Mouse (Mus musculus): ENCODE measurements around the gene Slc35d1. TPM values are rescaled to one million over a fixed set of nuclear protein-coding genes. Genes with fewer than 3 reads are reported as not detected.
"Not testable (repeated sequence)": the region's sequence is repeated elsewhere in the genome, so short reads cannot be mapped to it uniquely, and the experiment has no call there.

The Slc35d1 gene
- total RNA-seq, 2 experiments from 2014 or later: 5.9 to 37.3 TPM

- ATAC-seq (replicated peaks; ENCODE audit: low FRiP score, poor library complexity, severe bottlenecking): peak; percentile 15
Observed at GRCm38 (mm10) chr4:103192421-103192820, 22.5 kb downstream of the Slc35d1 start.

DNA sequence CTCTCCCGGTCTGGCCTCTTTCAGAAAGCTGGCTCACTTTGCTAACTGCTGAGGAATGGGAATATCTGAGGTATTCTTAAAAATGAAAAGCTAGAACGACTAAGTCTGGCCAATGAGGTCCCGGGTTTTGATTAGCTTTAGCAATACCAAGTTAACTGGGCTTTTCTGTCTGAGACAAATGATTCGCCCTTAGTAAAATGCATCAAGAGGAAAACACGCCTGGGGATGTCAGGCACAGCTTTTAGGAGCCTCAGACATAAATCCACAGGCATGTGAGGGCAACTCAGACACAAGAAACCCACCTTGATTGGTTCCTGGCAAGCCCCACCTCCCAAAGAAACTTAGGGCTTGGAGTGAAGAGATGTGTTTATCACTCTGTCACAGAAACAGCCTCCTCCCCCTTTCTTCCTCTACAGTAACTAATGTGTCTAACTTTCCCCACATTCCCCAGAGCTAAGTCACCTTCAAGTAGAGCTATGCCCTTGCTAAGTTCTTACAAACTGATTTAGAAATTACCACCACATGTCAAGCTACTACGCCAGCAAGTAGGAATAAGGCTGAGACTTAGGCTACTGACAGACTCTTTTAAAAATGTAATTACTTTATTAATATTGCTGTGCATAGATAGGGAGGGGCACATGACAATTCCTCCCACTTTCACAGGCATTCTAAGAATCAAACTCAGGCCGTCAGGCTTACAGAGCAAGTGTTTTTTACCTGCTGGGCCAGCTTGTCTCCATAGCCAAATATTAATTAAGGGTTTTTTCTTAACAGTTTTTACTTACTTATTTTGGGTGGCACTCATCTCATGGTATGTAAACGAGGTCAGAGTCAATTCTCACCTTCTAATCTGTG, 26.0 kb downstream of the Slc35d1 start:
- ATAC-seq (replicated peaks; ENCODE audit: low FRiP score, poor library complexity, severe bottlenecking): peak; percentile 80

GRCm38 (mm10) chr4:103180300-103180888, 34.6 kb downstream of the Slc35d1 start:
- ATAC-seq (replicated peaks; ENCODE audit: low FRiP score, poor library complexity, severe bottlenecking): no peak

GRCm38 (mm10) chr4:103179581-103179980, 35.4 kb downstream of the Slc35d1 start:
- no peak for ATAC-seq (replicated peaks; ENCODE audit: low FRiP score, poor library complexity, severe bottlenecking)

DNA sequence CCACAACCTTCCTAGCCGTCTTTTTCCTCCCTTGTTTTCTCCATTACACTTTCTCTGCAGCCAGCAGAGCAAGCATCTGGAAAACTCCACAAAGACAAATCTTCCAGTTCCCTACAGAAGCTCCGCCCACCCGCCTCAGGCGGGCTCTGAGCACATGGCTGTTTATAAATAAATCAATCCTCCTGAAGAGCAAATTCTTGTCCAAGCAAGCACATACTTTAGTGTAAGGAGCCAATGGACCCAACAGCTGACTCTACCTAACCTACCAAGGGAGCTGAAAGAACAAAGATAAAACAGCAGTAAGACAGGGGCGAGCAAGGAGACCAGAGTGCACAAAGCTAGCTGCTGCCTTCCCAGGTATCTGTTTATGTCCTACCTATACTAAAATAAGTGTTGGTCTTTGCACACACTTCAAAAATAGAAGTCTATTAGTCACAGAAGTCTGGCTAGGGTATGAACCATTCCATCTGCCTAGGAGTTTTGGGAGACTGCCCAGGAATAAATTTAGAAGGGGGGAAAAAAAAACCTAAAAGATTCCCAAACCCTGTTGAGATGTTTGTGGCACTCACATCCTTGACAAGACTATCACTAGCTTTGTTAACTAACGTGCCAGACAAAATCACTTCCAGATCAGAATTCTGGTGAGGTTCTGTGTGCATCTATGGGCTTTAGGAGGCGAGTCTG, 36.2 kb downstream of the Slc35d1 start:
- ATAC-seq (replicated peaks; ENCODE audit: low FRiP score, poor library complexity, severe bottlenecking): no peak

GRCm38 (mm10) chr4:103177681-103178080, 37.3 kb downstream of the Slc35d1 start:
- ATAC-seq (replicated peaks; ENCODE audit: low FRiP score, poor library complexity, severe bottlenecking): no peak

DNA sequence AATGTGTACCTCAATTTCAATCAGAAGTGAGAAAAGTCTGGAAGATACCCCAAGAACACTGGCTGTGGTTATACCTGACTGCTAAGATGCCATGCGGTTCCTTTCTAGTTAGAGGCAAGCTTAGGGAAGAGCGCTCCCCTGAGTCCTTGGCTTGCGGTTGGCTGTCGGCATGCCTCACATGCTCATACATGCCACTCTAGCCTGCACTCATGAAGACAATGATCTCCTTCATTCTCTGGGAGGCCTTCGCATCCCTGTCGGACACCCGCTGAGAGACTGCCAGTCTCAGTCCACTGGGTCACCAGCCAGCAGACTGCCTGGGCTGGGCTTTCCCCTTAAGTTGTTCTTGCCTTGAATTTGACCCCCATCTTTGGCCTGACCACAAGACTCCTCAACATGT, 41.0 kb downstream of the Slc35d1 start:
- no peak for ATAC-seq (replicated peaks; ENCODE audit: low FRiP score, poor library complexity, severe bottlenecking)

- no peak for ATAC-seq (replicated peaks; ENCODE audit: low FRiP score, poor library complexity, severe bottlenecking)
Observed at GRCm38 (mm10) chr4:103173507-103173906, 41.5 kb downstream of the Slc35d1 start.

GRCm38 (mm10) chr4:103171256-103171655, 43.7 kb downstream of the Slc35d1 start:
- no peak for ATAC-seq (replicated peaks; ENCODE audit: low FRiP score, poor library complexity, severe bottlenecking)

DNA sequence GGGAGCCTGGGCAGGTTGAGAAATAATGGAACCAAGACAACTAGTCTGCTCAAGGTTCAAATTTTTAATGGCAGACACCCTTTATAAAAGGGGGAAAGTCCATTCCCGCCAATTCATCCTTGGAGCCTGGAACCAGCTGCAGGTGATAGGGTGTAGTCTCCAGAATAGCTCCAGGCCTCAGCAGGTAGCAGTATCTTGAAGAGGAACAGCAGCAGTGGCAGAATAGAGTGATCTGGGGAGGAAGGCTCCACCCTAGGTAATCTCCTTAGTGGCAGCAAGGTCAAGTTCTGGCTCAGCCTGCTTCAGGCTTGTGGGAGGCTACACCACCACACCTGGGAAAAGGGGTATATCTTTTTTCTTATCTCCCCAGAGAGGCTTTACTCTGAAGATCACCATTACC, 48.8 kb downstream of the Slc35d1 start:
- ATAC-seq (replicated peaks; ENCODE audit: low FRiP score, poor library complexity, severe bottlenecking): not testable (repeated sequence)

DNA sequence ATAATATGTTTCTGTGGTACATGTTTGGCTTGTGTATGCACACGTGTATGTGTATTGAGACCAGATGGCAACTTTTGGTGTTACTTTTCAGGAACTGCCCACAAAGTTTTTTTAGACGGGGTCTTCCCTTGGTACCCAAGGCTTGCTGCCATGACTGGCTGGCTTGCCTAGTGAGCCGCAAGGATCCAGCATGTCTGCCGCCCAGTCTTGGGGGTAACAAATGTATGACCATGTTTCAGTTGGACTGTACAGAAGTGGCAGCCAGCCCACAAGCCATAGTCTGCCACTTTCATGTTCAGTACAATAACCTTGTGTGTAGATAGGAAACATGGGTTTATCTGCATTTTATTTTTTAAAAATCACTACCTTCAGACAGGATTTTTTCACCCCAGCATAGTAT, 56.2 kb downstream of the Slc35d1 start:
- no peak for ATAC-seq (replicated peaks; ENCODE audit: low FRiP score, poor library complexity, severe bottlenecking)

DNA sequence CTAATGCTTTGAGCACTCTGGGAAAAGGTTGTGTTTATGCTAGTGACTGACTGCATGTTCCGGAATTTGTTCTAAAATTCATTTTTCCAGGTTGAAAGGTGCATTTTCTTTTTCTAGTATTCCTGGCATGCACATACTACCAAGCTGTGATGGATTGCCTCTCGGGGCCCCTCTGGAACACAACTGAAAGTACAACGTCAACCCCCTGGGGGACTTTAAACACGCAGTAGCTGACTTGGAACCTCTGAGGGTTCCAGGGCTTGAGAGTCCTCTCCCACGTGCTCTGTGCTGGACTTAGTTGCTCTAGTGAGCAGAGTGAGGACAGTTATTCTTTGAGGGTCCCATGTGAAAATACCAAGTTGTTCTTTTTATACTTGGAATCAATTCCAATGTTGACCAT, 63.0 kb downstream of the Slc35d1 start:
- ATAC-seq (replicated peaks; ENCODE audit: low FRiP score, poor library complexity, severe bottlenecking): no peak

- ATAC-seq (replicated peaks; ENCODE audit: low FRiP score, poor library complexity, severe bottlenecking): 0 out of 2 replicates have a peak, but pooled peaks have one; percentile 56
Observed at GRCm38 (mm10) chr4:103146339-103146738, 68.6 kb downstream of the Slc35d1 start.

DNA sequence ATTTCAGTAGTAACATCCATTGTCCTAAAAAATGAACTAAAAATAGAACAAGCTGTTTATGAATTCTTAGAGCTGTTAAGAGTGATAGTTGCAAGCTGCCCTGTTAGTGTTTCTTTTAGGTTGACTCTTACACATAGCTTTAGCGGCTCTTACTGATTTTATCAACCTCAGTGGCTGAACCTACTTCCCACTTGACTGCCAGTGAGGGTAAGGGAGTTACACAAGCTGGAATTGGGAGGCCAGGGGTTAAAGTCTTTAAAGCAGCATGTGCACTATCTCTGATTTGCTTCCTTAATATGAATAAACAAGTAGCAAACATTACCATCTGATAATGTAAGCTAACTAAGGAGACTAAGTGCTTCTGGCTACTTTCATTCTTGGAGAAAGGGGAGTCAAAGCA, 78.0 kb downstream of the Slc35d1 start:
- no peak for ATAC-seq (replicated peaks; ENCODE audit: low FRiP score, poor library complexity, severe bottlenecking)

DNA sequence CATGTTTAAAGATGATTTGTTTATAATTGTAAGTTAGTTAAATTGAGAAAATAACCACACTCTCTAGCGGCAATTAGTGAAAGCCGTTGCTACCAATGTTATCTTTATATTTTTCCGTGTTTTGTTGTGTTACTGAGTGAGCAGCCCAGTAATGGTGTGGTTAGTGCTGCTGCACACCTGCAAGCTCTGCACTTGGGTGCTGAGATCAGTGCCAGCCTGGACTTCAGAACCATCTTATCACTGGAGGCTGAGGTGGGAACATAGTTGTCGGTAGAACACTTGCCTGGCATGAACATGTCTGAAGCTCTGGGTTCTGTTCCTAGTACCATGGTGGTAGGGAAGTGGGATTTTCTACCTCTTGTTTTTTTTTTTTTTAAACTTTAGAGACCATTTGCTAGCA, 88.4 kb downstream of the Slc35d1 start:
- no peak for ATAC-seq (replicated peaks; ENCODE audit: low FRiP score, poor library complexity, severe bottlenecking)

GRCm38 (mm10) chr4:103123606-103124005, 91.4 kb downstream of the Slc35d1 start:
- no peak for ATAC-seq (replicated peaks; ENCODE audit: low FRiP score, poor library complexity, severe bottlenecking)

- ATAC-seq (replicated peaks; ENCODE audit: low FRiP score, poor library complexity, severe bottlenecking): 0 out of 2 replicates have a peak, but pooled peaks have one; percentile 32
Observed at GRCm38 (mm10) chr4:103123086-103123485, 91.9 kb downstream of the Slc35d1 start.

DNA sequence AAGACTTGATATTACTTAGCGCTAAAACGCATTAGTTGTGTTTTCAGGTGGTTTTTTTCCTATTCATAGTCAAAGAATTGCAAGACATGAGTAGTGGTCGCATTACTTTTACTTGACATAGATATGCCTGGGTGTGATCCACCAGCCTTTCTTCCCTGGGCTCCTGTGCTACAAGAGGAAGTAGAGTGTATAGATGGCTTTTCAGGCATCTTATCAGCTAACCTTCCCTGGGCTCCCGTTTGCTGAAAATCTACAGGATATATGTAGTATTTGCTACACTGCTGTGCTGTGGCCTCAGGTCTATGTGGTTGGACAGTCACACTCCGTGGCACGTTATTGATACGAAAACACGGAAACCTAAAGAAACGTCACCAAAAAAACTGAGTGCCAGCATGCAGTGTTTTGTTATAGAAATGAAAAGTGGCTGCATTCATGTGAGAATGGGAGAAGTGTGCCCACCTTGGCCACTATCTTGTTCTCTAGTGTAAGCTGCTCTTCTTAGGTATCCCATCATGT, 94.0 kb downstream of the Slc35d1 start:
- ATAC-seq (replicated peaks; ENCODE audit: low FRiP score, poor library complexity, severe bottlenecking): peak; percentile 49
